Mouse (Mus musculus): ENCODE data around the gene Prg4. TPM values are rescaled to one million over a fixed set of nuclear protein-coding genes. Genes with fewer than 3 reads are reported as not detected.

Gene Prg4
- polyA plus RNA-seq, 1 experiment from 2014 or later: 0.69 TPM

DNA sequence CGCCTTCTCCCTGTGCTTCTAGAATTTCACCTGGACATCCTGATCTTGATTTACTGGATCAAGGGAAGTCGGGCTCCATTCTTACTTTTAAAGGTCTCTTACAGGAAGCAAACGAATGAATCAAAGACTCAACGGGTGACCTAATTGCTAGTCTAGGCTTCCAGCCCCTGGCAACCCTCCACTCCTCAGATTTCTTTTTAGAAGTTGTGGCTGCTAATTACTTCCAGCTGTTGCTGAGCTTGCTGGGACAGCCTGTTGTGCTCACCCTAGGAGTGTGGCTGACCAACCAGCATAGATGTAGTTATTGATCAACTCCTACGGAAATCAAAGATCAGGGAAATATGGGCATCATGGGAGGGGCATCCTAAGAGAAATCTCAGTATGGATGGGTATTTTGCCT is 14.7 kb upstream of the Prg4 start:
- H3K9ac ChIP-seq (replicated peaks; ENCODE audit: low read length): no peak overlapping the region
- WGBS: 34% methylated on average over 5 of the region's 5 CpGs
- no peak overlapping the region for H3K4me2 ChIP-seq (ENCODE audit: low read depth, low read length)
- DNase-seq (ENCODE audit: low spot score) (peak; percentile 82), ATAC-seq (replicated peaks; ENCODE audit: insufficient number of reproducible peaks, low FRiP score, low TSS enrichment, low read depth) (peak; percentile 56; the same call in 1 of the 2 replicates)
- no peaks in the 10 kb centered on the region for H3K36me3 ChIP-seq (replicated peaks; ENCODE audit: control insufficient read depth, insufficient read depth, low read depth, low read length)
- no peaks in the 10 kb centered on the region for H3K4me1 ChIP-seq (ENCODE audit: control insufficient read depth, insufficient read depth, low read length)
- H3K27me3 ChIP-seq (ENCODE audit: control insufficient read depth, insufficient read depth, low read length): no peaks in the 10 kb centered on the region
- H3K9me3 ChIP-seq (replicated peaks; ENCODE audit: control insufficient read depth, low read length): no peaks in the 10 kb centered on the region
- no peak overlapping the region for H3K4me3 ChIP-seq (ENCODE audit: low read depth, low read length)
- H3K27ac ChIP-seq (replicated peaks; ENCODE audit: low read depth, low read length): no peak overlapping the region

DNA sequence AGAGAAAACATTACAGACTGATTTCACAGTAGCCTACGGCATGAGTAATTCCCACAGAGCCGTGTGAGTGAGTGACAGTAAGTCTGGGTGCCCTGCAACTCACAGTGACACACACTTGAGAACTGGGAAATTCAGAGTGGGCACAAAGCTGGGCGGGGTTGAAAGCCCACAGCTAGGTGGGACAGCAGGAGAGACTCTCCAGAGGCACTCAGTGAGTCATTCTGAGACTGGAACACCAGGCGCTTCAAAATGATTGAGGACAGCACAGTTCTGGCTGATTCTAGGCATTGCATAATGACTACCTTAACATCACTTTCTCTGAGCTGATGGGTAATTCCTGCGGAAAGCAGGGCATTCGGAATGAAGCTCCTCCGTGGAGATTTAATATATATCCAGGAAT is 6.6 kb upstream of the Prg4 start:
- Histone ChIP-seq H3K4me1 (ENCODE audit: control insufficient read depth, insufficient read depth, low read length) (no peaks in the 10 kb centered on the region), H3K27me3 (ENCODE audit: control insufficient read depth, insufficient read depth, low read length) (no peaks in the 10 kb centered on the region), H3K4me3 (ENCODE audit: low read depth, low read length) (no peak overlapping the region), H3K27ac (replicated peaks; ENCODE audit: low read depth, low read length) (no peak overlapping the region), H3K9me3 (replicated peaks; ENCODE audit: control insufficient read depth, low read length) (no peaks in the 10 kb centered on the region), H3K4me2 (ENCODE audit: low read depth, low read length) (no peak overlapping the region), H3K36me3 (replicated peaks; ENCODE audit: control insufficient read depth, insufficient read depth, low read depth, low read length) (no peaks in the 10 kb centered on the region), H3K9ac (replicated peaks; ENCODE audit: low read length) (no peak overlapping the region)
- WGBS: 83% methylated on average over 7 of the region's 7 CpGs
- no peak for DNase-seq (ENCODE audit: low spot score)
- ATAC-seq (replicated peaks; ENCODE audit: insufficient number of reproducible peaks, low FRiP score, low TSS enrichment, low read depth): no peak

DNA sequence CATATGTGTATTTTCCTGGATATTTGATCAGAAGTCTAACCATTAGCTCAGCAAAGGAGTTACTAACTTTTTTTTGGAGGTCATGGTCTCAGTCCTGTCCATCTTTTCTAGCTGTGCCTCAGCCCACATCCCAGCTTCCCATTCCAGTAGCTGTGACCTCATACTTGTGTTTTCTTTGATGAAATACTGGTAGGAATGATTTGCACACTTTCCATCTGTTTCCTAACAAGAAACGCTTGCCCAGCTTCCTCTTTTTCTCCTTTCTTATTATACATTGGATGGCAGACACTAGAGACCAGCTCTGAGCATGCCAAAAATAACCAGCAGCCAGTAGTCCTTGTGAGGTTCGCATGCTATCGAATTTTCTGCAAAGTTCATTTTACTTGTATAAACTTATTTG is 4.0 kb upstream of the Prg4 start:
- no peak overlapping the region for H3K9ac ChIP-seq (replicated peaks; ENCODE audit: low read length)
- H3K4me1 ChIP-seq (ENCODE audit: control insufficient read depth, insufficient read depth, low read length): no peaks in the 10 kb centered on the region
- no peaks in the 10 kb centered on the region for H3K27me3 ChIP-seq (ENCODE audit: control insufficient read depth, insufficient read depth, low read length)
- H3K36me3 ChIP-seq (replicated peaks; ENCODE audit: control insufficient read depth, insufficient read depth, low read depth, low read length): no peaks in the 10 kb centered on the region
- 90% methylated on average over 3 of the region's 3 CpGs for WGBS
- no peak overlapping the region for H3K4me3 ChIP-seq (ENCODE audit: low read depth, low read length)
- no peak overlapping the region for H3K4me2 ChIP-seq (ENCODE audit: low read depth, low read length)
- DNase-seq (ENCODE audit: low spot score) (no peak), ATAC-seq (replicated peaks; ENCODE audit: insufficient number of reproducible peaks, low FRiP score, low TSS enrichment, low read depth) (no peak)
- H3K27ac ChIP-seq (replicated peaks; ENCODE audit: low read depth, low read length): no peak overlapping the region
- H3K9me3 ChIP-seq (replicated peaks; ENCODE audit: control insufficient read depth, low read length): no peaks in the 10 kb centered on the region

DNA sequence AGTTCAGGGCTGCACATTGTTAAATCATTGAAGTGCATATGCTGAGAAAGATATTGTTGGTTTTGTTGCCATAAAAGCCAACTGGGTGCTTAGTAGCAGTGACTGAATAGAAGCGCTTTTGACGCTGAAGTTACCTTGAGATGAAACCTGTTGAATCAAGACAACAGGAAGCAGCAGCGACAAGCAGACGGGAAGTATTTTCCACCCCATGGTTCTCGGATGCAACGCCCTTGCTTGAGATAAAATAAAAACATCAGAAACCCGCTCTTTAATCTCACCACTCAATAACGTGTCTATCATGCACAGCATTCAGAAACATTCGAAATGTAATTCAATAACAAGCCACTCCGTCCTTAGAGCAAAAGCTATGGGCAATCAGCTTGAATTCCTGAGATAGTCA is 601 bp downstream of the Prg4 start:
- ATAC-seq (replicated peaks; ENCODE audit: insufficient number of reproducible peaks, low FRiP score, low TSS enrichment, low read depth): no peak

DNA sequence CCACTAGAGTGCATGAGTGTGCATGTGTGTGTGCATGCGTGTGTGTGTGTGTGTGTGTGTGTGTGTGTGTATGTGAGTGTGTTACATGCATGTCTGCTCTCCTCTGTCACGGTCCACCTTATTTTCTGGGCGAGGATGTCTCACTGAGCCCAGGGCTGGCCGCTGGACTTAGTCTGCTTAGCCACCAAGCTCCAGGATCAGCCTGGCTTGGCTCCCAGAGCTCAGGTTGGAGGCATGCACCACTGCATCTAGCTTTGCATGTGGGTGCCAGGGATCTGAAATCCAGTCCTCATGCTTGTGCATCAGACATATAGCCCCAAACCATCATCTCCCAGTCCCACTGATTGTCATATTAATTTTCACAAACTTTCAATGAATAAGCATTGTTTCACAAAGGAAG is 2.3 kb downstream of the Prg4 start:
- no peaks in the 10 kb centered on the region for H3K36me3 ChIP-seq (replicated peaks; ENCODE audit: control insufficient read depth, insufficient read depth, low read depth, low read length)
- no peak overlapping the region for H3K4me3 ChIP-seq (ENCODE audit: low read depth, low read length)
- H3K27ac ChIP-seq (replicated peaks; ENCODE audit: low read depth, low read length): no peak overlapping the region
- no peaks in the 10 kb centered on the region for H3K9me3 ChIP-seq (replicated peaks; ENCODE audit: control insufficient read depth, low read length)
- H3K27me3 ChIP-seq (ENCODE audit: control insufficient read depth, insufficient read depth, low read length): no peaks in the 10 kb centered on the region
- no peaks in the 10 kb centered on the region for H3K4me1 ChIP-seq (ENCODE audit: control insufficient read depth, insufficient read depth, low read length)
- H3K4me2 ChIP-seq (ENCODE audit: low read depth, low read length): no peak overlapping the region
- WGBS: 81% methylated on average over 4 of the region's 4 CpGs
- ATAC-seq (replicated peaks; ENCODE audit: insufficient number of reproducible peaks, low FRiP score, low TSS enrichment, low read depth) (no peak), DNase-seq (ENCODE audit: low spot score) (no peak)
- no peak overlapping the region for H3K9ac ChIP-seq (replicated peaks; ENCODE audit: low read length)

More for the DNA sequence above, 601 bp downstream of the Prg4 start:
- Histone ChIP-seq H3K4me3 (ENCODE audit: low read depth, low read length) (no peak overlapping the region), H3K27me3 (ENCODE audit: control insufficient read depth, insufficient read depth, low read length) (no peaks in the 10 kb centered on the region), H3K9me3 (replicated peaks; ENCODE audit: control insufficient read depth, low read length) (no peaks in the 10 kb centered on the region), H3K4me1 (ENCODE audit: control insufficient read depth, insufficient read depth, low read length) (no peaks in the 10 kb centered on the region), H3K4me2 (ENCODE audit: low read depth, low read length) (no peak overlapping the region), H3K9ac (replicated peaks; ENCODE audit: low read length) (no peak overlapping the region), H3K27ac (replicated peaks; ENCODE audit: low read depth, low read length) (no peak overlapping the region), H3K36me3 (replicated peaks; ENCODE audit: control insufficient read depth, insufficient read depth, low read depth, low read length) (no peaks in the 10 kb centered on the region)
- no peak for DNase-seq (ENCODE audit: low spot score)
- WGBS: 82% methylated on average over 10 of the region's 10 CpGs

DNA sequence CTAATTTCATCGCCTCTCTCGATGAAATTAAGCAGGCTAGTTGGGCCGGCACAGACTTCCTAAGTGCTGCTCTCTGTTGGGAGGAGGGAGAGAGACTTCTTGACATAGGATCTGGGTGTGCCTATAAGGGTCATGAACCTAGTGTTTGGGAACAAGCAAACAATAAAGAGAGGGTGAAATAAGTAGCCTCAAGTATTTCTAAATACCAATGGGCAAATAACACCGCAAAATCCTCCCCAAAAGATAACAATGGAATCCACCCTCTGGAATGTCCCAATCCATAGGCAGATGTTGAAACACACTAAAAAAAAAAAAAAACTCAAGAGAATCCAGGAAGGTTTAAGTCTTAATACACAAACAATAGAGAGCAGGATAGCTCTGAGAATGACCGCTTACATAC is 2.9 kb downstream of the Prg4 start:
- 68% methylated on average over 5 of the region's 5 CpGs for WGBS
- Histone ChIP-seq H3K4me3 (ENCODE audit: low read depth, low read length) (no peak overlapping the region), H3K9ac (replicated peaks; ENCODE audit: low read length) (no peak overlapping the region), H3K36me3 (replicated peaks; ENCODE audit: control insufficient read depth, insufficient read depth, low read depth, low read length) (no peaks in the 10 kb centered on the region), H3K27me3 (ENCODE audit: control insufficient read depth, insufficient read depth, low read length) (no peaks in the 10 kb centered on the region), H3K9me3 (replicated peaks; ENCODE audit: control insufficient read depth, low read length) (no peaks in the 10 kb centered on the region), H3K27ac (replicated peaks; ENCODE audit: low read depth, low read length) (no peak overlapping the region), H3K4me1 (ENCODE audit: control insufficient read depth, insufficient read depth, low read length) (no peaks in the 10 kb centered on the region), H3K4me2 (ENCODE audit: low read depth, low read length) (no peak overlapping the region)
- DNase-seq (ENCODE audit: low spot score) (no peak), ATAC-seq (replicated peaks; ENCODE audit: insufficient number of reproducible peaks, low FRiP score, low TSS enrichment, low read depth) (no peak)

DNA sequence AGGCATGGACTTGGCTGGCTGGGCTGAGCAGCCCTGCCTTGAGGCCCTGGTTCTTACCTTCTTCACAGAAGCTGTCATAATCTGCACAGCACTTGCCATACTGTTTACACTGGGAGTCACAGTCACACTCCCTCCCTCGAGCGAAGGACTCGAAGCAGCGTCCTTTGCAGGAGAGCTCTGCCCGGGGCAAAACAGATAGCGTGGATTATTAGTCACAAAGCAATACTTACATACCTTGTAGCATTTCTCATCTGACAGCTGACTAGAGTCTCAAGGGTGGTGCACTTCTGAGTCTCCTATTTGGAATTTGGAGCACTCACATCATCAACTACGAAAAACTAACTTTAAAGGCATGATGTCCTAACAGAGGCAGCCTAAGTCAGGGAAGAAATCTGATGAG is 5.4 kb downstream of the Prg4 start:
- H3K36me3 ChIP-seq (replicated peaks; ENCODE audit: control insufficient read depth, insufficient read depth, low read depth, low read length): no peaks in the 10 kb centered on the region
- no peak for ATAC-seq (replicated peaks; ENCODE audit: insufficient number of reproducible peaks, low FRiP score, low TSS enrichment, low read depth)
- H3K9me3 ChIP-seq (replicated peaks; ENCODE audit: control insufficient read depth, low read length): no peaks in the 10 kb centered on the region
- H3K27me3 ChIP-seq (ENCODE audit: control insufficient read depth, insufficient read depth, low read length): no peaks in the 10 kb centered on the region
- no peak overlapping the region for H3K27ac ChIP-seq (replicated peaks; ENCODE audit: low read depth, low read length)
- H3K4me1 ChIP-seq (ENCODE audit: control insufficient read depth, insufficient read depth, low read length): no peaks in the 10 kb centered on the region
- no peak overlapping the region for H3K4me2 ChIP-seq (ENCODE audit: low read depth, low read length)
- no peak overlapping the region for H3K9ac ChIP-seq (replicated peaks; ENCODE audit: low read length)
- no peak for DNase-seq (ENCODE audit: low spot score)
- no peak overlapping the region for H3K4me3 ChIP-seq (ENCODE audit: low read depth, low read length)
- 67% methylated on average over 7 of the region's 7 CpGs for WGBS

DNA sequence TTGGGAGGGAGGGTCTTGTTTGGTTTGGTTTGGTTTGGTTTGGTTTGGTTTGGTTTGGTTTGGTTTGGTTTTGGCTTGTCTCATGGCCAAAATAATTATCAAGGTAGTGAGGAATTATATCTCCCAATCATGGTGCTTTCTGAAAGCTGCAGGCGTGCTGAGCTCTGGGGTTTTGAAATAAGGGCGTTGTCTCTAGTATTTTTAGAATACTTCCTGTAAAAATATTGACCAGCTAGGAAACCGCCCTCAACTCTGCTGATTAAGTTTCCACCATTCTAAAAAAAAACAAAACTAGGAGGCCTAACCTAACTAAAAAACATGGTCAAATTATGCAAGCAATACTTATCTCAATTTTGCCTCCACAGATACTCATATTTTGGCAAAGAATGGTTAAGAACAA is 6.4 kb downstream of the Prg4 start:
- no peaks in the 10 kb centered on the region for H3K27me3 ChIP-seq (ENCODE audit: control insufficient read depth, insufficient read depth, low read length)
- H3K4me2 ChIP-seq (ENCODE audit: low read depth, low read length): no peak overlapping the region
- H3K36me3 ChIP-seq (replicated peaks; ENCODE audit: control insufficient read depth, insufficient read depth, low read depth, low read length): no peaks in the 10 kb centered on the region
- ATAC-seq (replicated peaks; ENCODE audit: insufficient number of reproducible peaks, low FRiP score, low TSS enrichment, low read depth) (no peak), DNase-seq (ENCODE audit: low spot score) (no peak)
- H3K4me1 ChIP-seq (ENCODE audit: control insufficient read depth, insufficient read depth, low read length): no peaks in the 10 kb centered on the region
- no peaks in the 10 kb centered on the region for H3K9me3 ChIP-seq (replicated peaks; ENCODE audit: control insufficient read depth, low read length)
- no peak overlapping the region for H3K27ac ChIP-seq (replicated peaks; ENCODE audit: low read depth, low read length)
- 76% methylated on average over 3 of the region's 3 CpGs for WGBS
- H3K4me3 ChIP-seq (ENCODE audit: low read depth, low read length): no peak overlapping the region
- no peak overlapping the region for H3K9ac ChIP-seq (replicated peaks; ENCODE audit: low read length)
